Mouse (Mus musculus) heart, postnatal 0 days (tissue): ENCODE results near the gene Hivep3. TPM values are rescaled to one million over a fixed set of nuclear protein-coding genes. Genes with fewer than 3 reads are reported as not detected.

ENCODE experiments used
- ATAC-seq: fragments of 200-750 bp; cut with Nextera tagmentation; 2 replicates; pipeline ENCODE4 v1.8.0; 2017; ENCODE audit warnings: low read depth, moderate number of reproducible peaks, moderate library complexity; ENCODE audit not compliant: insufficient read depth
- DNase-seq: peaks from one replicate; pipeline ENCODE4 v3.0.0-alpha.2; 2016; ENCODE audit warnings: low spot score
- H3K27ac ChIP-seq: fragments of 300-500 bp; sonication (generic); 2 replicates; pipeline ENCODE4 v1.5.1; 2014; ENCODE audit warnings: low read depth, mild to moderate bottlenecking
- H3K27me3 ChIP-seq: fragments of 300-500 bp; sonication (generic); 2 replicates; pipeline ENCODE4 v1.6.1; 2014; ENCODE audit warnings: low read length, mixed read lengths; ENCODE audit not compliant: control insufficient read depth, insufficient read depth
- H3K36me3 ChIP-seq: fragments of 300-500 bp; sonication (generic); replicated peaks from 2 replicates; pipeline ENCODE4 v1.6.1; 2014; ENCODE audit warnings: low read length, mixed read lengths; ENCODE audit not compliant: control insufficient read depth, insufficient read depth
- H3K4me1 ChIP-seq: fragments of 300-500 bp; sonication (generic); 2 replicates; pipeline ENCODE4 v1.6.1; 2014; ENCODE audit warnings: antibody characterized with exemption; ENCODE audit not compliant: control insufficient read depth, insufficient read depth
- H3K4me2 ChIP-seq: fragments of 300-500 bp; sonication (generic); 2 replicates; pipeline ENCODE4 v1.6.1; 2014; ENCODE audit warnings: low read depth, mild to moderate bottlenecking, low read length, moderate library complexity
- H3K4me3 ChIP-seq: fragments of 300-500 bp; sonication (generic); 2 replicates; pipeline ENCODE4 v1.5.1; 2014; ENCODE audit warnings: low read depth, low read length
- H3K9ac ChIP-seq: fragments of 300-500 bp; sonication (generic); replicated peaks from 2 replicates; pipeline ENCODE4 v1.6.1; 2014; ENCODE audit warnings: low read depth, low read length, mixed read lengths
- H3K9me3 ChIP-seq: fragments of 300-500 bp; sonication (generic); replicated peaks from 2 replicates; pipeline ENCODE4 v1.6.1; 2016; ENCODE audit warnings: low read length; ENCODE audit not compliant: control insufficient read depth
- CTCF ChIP-seq: IDR thresholded peaks from 2 replicates; pipeline ENCODE4 v1.5.1; 2016; ENCODE audit warnings: antibody characterized with exemption, control low read depth, low read depth
- EP300 ChIP-seq: IDR thresholded peaks from 2 replicates; pipeline ENCODE4 v1.6.1; 2016; ENCODE audit warnings: antibody characterized with exemption, low read depth
- WGBS: fragments of 180-500 bp; shearing (Covaris S2); extraction: QIAGEN DNeasy Blood & Tissue Kit; methylation state at CpG from one replicate; pipeline ENCODE4 v1.1.7; 2014; 5-methylcytosine and 5-hydroxymethylcytosine counted together
- polyA plus RNA-seq: library from polyadenylated mRNA; unstranded; fragments of >200 nt; fragmentation: Nextera tagmentation; extraction: Ambion mirVana; gene quantifications from 2 replicates; pipeline ENCODE4 v1.2.1, GENCODE M21; 2015
- total RNA-seq: library from RNA; depleted of rRNA; stranded (reverse); fragments of >200 nt; gene quantifications from 2 replicates; pipeline ENCODE4 v1.2.3, GENCODE M21; 2014; ENCODE audit warnings: low replicate concordance

Hivep3 gene
- total and polyA plus RNA-seq, 2 experiments from 2014 or later, result 5.8 to 10.4 TPM

- Histone ChIP-seq H3K36me3 (no peaks in the 10 kb centered on the region), H3K4me3 (no peak overlapping the region), H3K9ac (no peak overlapping the region), H3K4me1 (no peaks in the 10 kb centered on the region), H3K9me3 (no peaks in the 10 kb centered on the region), H3K27ac (no peak overlapping the region), H3K27me3 (no peaks in the 10 kb centered on the region), H3K4me2 (no peak overlapping the region)
- no peak for TF ChIP-seq EP300
- no peak for TF ChIP-seq CTCF
- ATAC-seq, result no peak
- 81% methylated on average over 3 of the region's 3 CpGs for WGBS
- DNase-seq, result no peak
Measured at GRCm38 (mm10) chr4:120058157-120058556, 324.6 kb downstream of the Hivep3 start.

GRCm38 (mm10) chr4:120058794-120059193 lies 325.2 kb downstream of the Hivep3 start:
- Histone ChIP-seq H3K4me3 (no peak overlapping the region), H3K36me3 (no peaks in the 10 kb centered on the region), H3K9ac (no peak overlapping the region), H3K27ac (no peak overlapping the region), H3K27me3 (no peaks in the 10 kb centered on the region), H3K9me3 (no peaks in the 10 kb centered on the region), H3K4me1 (no peaks in the 10 kb centered on the region), H3K4me2 (no peak overlapping the region)
- TF ChIP-seq EP300, result no peak
- no peak for DNase-seq
- WGBS, result 57% methylated on average over 10 of the region's 10 CpGs
- no peak for ATAC-seq

GRCm38 (mm10) chr4:120061727-120062126 lies 328.1 kb downstream of the Hivep3 start:
- Histone ChIP-seq H3K4me3 (no peak overlapping the region), H3K36me3 (no peaks in the 10 kb centered on the region), H3K9ac (no peak overlapping the region), H3K9me3 (no peaks in the 10 kb centered on the region), H3K4me1 (no peaks in the 10 kb centered on the region), H3K27me3 (no peaks in the 10 kb centered on the region), H3K4me2 (no peak overlapping the region), H3K27ac (no peak overlapping the region)
- ATAC-seq (no peak), DNase-seq (no peak)
- TF ChIP-seq EP300 (no peak), CTCF (no peak)
- WGBS, result 89% methylated on average over 6 of the region's 6 CpGs

- TF ChIP-seq EP300 (no peak), CTCF (no peak)
- DNase-seq, result no peak
- Histone ChIP-seq H3K27ac (no peak overlapping the region), H3K9me3 (no peaks in the 10 kb centered on the region), H3K9ac (no peak overlapping the region), H3K4me1 (no peaks in the 10 kb centered on the region), H3K4me2 (no peak overlapping the region), H3K27me3 (no peaks in the 10 kb centered on the region), H3K4me3 (no peak overlapping the region), H3K36me3 (no peaks in the 10 kb centered on the region)
- ATAC-seq, result no peak
- WGBS, result 73% methylated on average over 6 of the region's 6 CpGs
Measured at GRCm38 (mm10) chr4:120062198-120062597, 328.6 kb downstream of the Hivep3 start.

GRCm38 (mm10) chr4:120062754-120063153 lies 329.2 kb downstream of the Hivep3 start:
- TF ChIP-seq EP300 (no peak), CTCF (no peak)
- Histone ChIP-seq H3K27ac (no peak overlapping the region), H3K9me3 (no peaks in the 10 kb centered on the region), H3K4me3 (no peak overlapping the region), H3K27me3 (no peaks in the 10 kb centered on the region), H3K4me1 (no peaks in the 10 kb centered on the region), H3K9ac (no peak overlapping the region), H3K36me3 (no peaks in the 10 kb centered on the region), H3K4me2 (no peak overlapping the region)
- WGBS, result 88% methylated on average over 11 of the region's 11 CpGs
- DNase-seq (no peak), ATAC-seq (no peak)

GRCm38 (mm10) chr4:120063353-120064124 lies 330.0 kb downstream of the Hivep3 start:
- WGBS, result 91% methylated on average over 20 of the region's 20 CpGs
- Histone ChIP-seq H3K36me3 (no peaks in the 10 kb centered on the region), H3K4me1 (no peaks in the 10 kb centered on the region), H3K4me3 (no peak overlapping the region), H3K27ac (no peak overlapping the region), H3K9me3 (no peaks in the 10 kb centered on the region), H3K27me3 (no peaks in the 10 kb centered on the region), H3K4me2 (no peak overlapping the region), H3K9ac (no peak overlapping the region)
- DNase-seq (no peak), ATAC-seq (no peak)
- TF ChIP-seq EP300 (no peak), CTCF (no peak)
